Mouse (Mus musculus): ENCODE measurements around the gene Igsf10. TPM values are rescaled to one million over a fixed set of nuclear protein-coding genes. Genes with fewer than 3 reads are reported as not detected.
"Not testable (repeated sequence)": the region's sequence is repeated elsewhere in the genome, so short reads cannot be mapped to it uniquely, and the experiment has no call there.

Gene Igsf10
- 10.3 and 10.8 TPM in 2 replicates for polyA plus RNA-seq (2015; fragmentation: Nextera tagmentation; extraction: Ambion mirVana)

DNA sequence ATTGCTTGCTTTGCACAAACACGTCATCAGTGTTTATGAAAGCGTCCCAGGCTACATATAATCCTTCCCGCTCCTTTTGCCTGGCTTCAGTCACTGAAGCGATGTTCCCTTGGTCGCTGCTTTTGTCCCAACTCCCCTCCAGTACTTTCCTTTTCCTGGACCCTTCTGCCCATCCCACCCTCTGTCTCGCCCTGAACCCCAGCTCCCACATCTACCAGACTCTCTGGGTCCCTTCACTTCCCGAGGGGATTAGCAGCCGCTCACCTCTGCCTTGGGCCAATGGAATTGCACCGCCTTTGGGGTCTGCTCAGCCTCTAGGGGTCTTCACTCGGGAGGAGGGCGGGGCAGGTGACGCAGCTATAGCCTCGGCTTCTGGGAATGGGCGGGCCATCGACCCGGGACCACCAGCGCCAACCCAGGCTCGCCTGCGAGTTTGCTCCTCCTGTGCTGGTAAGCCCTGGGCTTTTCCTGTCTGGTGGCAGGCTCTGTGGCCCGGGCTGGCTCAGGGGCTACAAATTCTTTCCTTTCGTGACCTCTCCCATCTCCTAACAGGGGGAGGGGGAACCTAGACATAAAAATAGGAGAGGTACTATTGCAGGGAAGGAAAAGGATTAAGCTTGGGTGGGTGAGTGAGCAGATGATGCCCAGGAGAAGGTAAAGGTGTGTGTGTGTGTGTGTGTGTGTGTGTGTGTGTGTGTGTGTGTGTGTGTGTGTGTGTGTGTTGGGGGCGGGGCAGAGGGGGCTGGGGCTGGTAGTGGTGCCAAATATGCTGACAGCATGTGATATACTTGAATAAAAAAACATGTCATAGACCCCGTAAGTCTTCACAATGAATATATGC, at the start of gene Igsf10:
Gene Igsf10, minus strand, starts transcription at position 330 of the 841 bp plus-strand sequence.
- ATAC-seq (ENCODE audit: insufficient read depth, low FRiP score) = peak; percentile 87
- peak within 1 kb of the TSS; percentile 68 for H3K27ac ChIP-seq (ENCODE audit: low read length)
- no peaks in the 10 kb centered on the region for H3K27me3 ChIP-seq (ENCODE audit: control insufficient read depth, insufficient read depth, low read length)
- WGBS = 4% methylated on average over 23 of the region's 23 CpGs
- H3K9ac ChIP-seq (ENCODE audit: low read length) = peak within 1 kb of the TSS; percentile 71
- no peaks in the 10 kb centered on the region for H3K4me1 ChIP-seq (ENCODE audit: control insufficient read depth, insufficient read depth, low read length)
- H3K9me3 ChIP-seq (replicated peaks; ENCODE audit: control insufficient read depth, low read length) = no peaks in the 10 kb centered on the region
- peak within 1 kb of the TSS; percentile 59 for H3K4me2 ChIP-seq (ENCODE audit: low read depth, low read length)
- H3K4me3 ChIP-seq (replicated peaks; ENCODE audit: low read length) = peak within 1 kb of the TSS; percentile 58
- H3K36me3 ChIP-seq (ENCODE audit: control insufficient read depth, insufficient read depth, low read length) = no peaks in the 10 kb centered on the region

DNA sequence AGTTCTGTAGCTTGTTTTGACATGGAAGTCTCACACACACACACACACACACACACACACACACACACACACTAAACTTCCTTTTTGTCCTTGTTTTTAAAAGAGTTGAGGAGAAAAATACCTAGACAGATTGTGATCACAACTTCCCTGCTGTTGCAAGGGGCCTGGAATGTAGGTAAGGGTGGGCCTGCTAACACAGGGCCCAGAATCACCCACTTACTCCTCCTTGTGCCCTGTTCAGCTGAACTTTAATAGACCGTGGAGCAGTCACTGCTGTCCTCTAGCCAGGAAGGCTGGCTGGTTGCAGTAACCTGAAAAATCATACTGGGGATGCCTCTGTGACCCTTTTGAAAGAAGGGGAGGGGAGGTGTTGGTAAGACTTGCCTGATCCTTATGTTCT, 41.4 kb upstream of the Igsf10 start:
- H3K4me2 ChIP-seq (ENCODE audit: low read depth, low read length) = no peak overlapping the region
- no peak overlapping the region for H3K9ac ChIP-seq (ENCODE audit: low read length)
- H3K27ac ChIP-seq (ENCODE audit: low read length) = no peak overlapping the region
- no peak overlapping the region for H3K4me3 ChIP-seq (replicated peaks; ENCODE audit: low read length)
- no peak for ATAC-seq (ENCODE audit: insufficient read depth, low FRiP score)
- no peaks in the 10 kb centered on the region for H3K4me1 ChIP-seq (ENCODE audit: control insufficient read depth, insufficient read depth, low read length)
- H3K36me3 ChIP-seq (ENCODE audit: control insufficient read depth, insufficient read depth, low read length) = no peaks in the 10 kb centered on the region
- 73% methylated on average over 1 of the region's 1 CpGs for WGBS
- no peaks in the 10 kb centered on the region for H3K27me3 ChIP-seq (ENCODE audit: control insufficient read depth, insufficient read depth, low read length)
- H3K9me3 ChIP-seq (replicated peaks; ENCODE audit: control insufficient read depth, low read length) = no peaks in the 10 kb centered on the region

DNA sequence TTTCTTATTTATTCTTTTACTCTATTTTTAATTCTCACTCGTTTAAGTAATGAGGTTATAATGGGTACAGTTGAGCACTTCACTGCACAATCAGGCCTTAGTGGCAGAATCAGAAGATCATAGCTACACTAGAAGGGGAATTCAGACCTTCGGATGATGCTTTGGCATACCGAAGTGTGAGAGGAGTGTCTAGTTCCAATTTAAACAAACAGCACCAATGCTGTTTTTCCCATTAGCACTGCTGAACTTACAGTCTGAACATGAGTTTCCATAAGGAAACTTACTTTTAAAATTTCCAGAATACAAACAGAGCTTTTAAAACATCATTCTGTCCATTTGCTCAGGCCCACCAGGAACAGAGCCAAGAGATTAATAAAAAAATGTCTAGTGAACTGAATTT, 40.8 kb upstream of the Igsf10 start:
- WGBS = 75% methylated on average over 3 of the region's 3 CpGs
- no peak overlapping the region for H3K9ac ChIP-seq (ENCODE audit: low read length)
- no peak overlapping the region for H3K4me2 ChIP-seq (ENCODE audit: low read depth, low read length)
- no peak overlapping the region for H3K27ac ChIP-seq (ENCODE audit: low read length)
- no peaks in the 10 kb centered on the region for H3K36me3 ChIP-seq (ENCODE audit: control insufficient read depth, insufficient read depth, low read length)
- no peaks in the 10 kb centered on the region for H3K27me3 ChIP-seq (ENCODE audit: control insufficient read depth, insufficient read depth, low read length)
- no peaks in the 10 kb centered on the region for H3K9me3 ChIP-seq (replicated peaks; ENCODE audit: control insufficient read depth, low read length)
- H3K4me1 ChIP-seq (ENCODE audit: control insufficient read depth, insufficient read depth, low read length) = no peaks in the 10 kb centered on the region
- no peak for ATAC-seq (ENCODE audit: insufficient read depth, low FRiP score)
- no peak overlapping the region for H3K4me3 ChIP-seq (replicated peaks; ENCODE audit: low read length)

DNA sequence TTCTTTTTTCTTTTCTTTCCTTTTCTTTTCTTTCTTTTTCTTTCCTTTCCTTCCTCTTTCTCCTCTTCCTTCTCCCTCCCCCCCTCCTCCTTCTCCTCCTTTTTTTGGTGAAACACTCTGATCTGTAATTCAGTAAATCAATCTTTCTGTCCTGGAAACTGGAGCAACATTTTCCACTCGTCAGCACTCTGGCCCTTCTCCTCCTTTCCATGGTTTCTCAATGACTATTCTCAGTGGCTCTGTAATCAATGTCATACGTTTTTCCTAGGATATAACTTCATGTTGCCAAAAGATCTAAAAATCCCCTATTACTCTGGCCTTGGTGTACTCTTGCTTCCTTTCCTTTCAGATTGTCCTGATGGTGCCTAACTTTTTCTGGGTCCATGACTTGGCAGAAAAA, 40.1 kb upstream of the Igsf10 start:
- H3K9ac ChIP-seq (ENCODE audit: low read length) = no peak overlapping the region
- no peak for ATAC-seq (ENCODE audit: insufficient read depth, low FRiP score)
- no peaks in the 10 kb centered on the region for H3K27me3 ChIP-seq (ENCODE audit: control insufficient read depth, insufficient read depth, low read length)
- H3K4me1 ChIP-seq (ENCODE audit: control insufficient read depth, insufficient read depth, low read length) = no peaks in the 10 kb centered on the region
- H3K27ac ChIP-seq (ENCODE audit: low read length) = no peak overlapping the region
- H3K4me2 ChIP-seq (ENCODE audit: low read depth, low read length) = no peak overlapping the region
- no peaks in the 10 kb centered on the region for H3K9me3 ChIP-seq (replicated peaks; ENCODE audit: control insufficient read depth, low read length)
- H3K36me3 ChIP-seq (ENCODE audit: control insufficient read depth, insufficient read depth, low read length) = no peaks in the 10 kb centered on the region
- WGBS = 61% methylated on average over 2 of the region's 2 CpGs
- no peak overlapping the region for H3K4me3 ChIP-seq (replicated peaks; ENCODE audit: low read length)

DNA sequence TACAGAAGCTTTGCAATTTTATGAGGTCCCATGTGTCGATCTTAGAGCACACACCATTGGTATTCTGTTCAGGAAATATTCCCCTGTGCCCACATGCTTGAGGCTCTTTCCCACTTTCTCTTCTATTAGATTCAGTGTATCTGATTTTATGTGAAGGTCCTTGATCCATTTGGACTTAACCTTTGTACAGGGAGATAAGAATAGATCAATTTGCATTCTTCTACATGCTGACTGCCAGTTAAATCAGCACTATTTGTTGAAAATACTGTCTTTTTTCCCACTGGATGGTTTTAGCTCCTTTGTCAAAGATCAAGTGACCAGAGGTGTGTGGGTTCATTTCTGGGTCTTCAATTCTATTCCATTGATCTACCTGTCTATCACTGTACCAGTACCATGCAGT, 34.6 kb upstream of the Igsf10 start:
- 85% methylated on average over 1 of the region's 1 CpGs for WGBS
- H3K4me1 ChIP-seq (ENCODE audit: control insufficient read depth, insufficient read depth, low read length); H3K9me3 ChIP-seq (replicated peaks; ENCODE audit: control insufficient read depth, low read length); H3K4me2 ChIP-seq (ENCODE audit: low read depth, low read length); H3K4me3 ChIP-seq (replicated peaks; ENCODE audit: low read length); H3K9ac ChIP-seq (ENCODE audit: low read length); H3K27me3 ChIP-seq (ENCODE audit: control insufficient read depth, insufficient read depth, low read length); ATAC-seq (ENCODE audit: insufficient read depth, low FRiP score); H3K36me3 ChIP-seq (ENCODE audit: control insufficient read depth, insufficient read depth, low read length); H3K27ac ChIP-seq (ENCODE audit: low read length): not testable (repeated sequence)

DNA sequence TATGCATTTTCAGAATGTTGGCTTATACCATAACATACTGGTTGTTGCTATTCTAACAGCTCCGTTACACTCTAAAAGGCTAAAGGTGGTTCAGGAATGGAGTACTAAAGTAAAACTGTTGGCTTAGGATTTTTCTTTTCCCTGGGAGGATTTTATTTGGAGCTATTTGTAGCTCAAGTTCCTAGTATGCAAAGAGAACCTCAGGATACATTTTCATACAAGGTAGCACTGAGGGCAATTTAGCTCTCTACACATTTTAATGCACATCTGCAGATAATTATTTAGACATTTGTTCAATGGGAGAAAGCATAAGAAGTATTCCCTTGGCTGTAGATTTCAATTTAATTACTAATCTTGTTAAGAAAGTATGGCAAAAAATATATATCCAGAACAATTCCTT, 17.7 kb upstream of the Igsf10 start:
- no peak overlapping the region for H3K27ac ChIP-seq (ENCODE audit: low read length)
- no peaks in the 10 kb centered on the region for H3K4me1 ChIP-seq (ENCODE audit: control insufficient read depth, insufficient read depth, low read length)
- ATAC-seq (ENCODE audit: insufficient read depth, low FRiP score) = no peak
- H3K4me2 ChIP-seq (ENCODE audit: low read depth, low read length) = no peak overlapping the region
- H3K9me3 ChIP-seq (replicated peaks; ENCODE audit: control insufficient read depth, low read length) = no peaks in the 10 kb centered on the region
- no peak overlapping the region for H3K9ac ChIP-seq (ENCODE audit: low read length)
- no peaks in the 10 kb centered on the region for H3K36me3 ChIP-seq (ENCODE audit: control insufficient read depth, insufficient read depth, low read length)
- no peak overlapping the region for H3K4me3 ChIP-seq (replicated peaks; ENCODE audit: low read length)
- H3K27me3 ChIP-seq (ENCODE audit: control insufficient read depth, insufficient read depth, low read length) = no peaks in the 10 kb centered on the region
- 79% methylated on average over 1 of the region's 1 CpGs for WGBS

DNA sequence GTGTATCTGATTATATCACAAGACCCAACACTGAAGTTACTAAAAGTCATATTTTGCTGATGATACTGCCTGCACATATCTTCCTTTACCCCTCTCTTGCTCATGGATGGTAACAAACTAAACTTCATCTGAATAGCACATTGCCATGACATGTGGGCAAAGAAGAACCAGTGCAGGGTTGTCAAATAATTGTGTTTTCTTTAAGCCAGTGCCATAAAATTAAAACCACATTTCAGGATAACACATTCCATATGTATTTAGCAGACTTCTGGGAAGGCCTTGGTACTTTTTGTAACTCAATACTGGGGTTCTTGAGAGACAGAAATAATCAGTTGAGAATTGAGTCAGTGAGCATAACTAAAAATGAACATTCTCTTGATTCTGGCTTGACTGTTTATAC, 15.9 kb upstream of the Igsf10 start:
- H3K36me3 ChIP-seq (ENCODE audit: control insufficient read depth, insufficient read depth, low read length) = no peaks in the 10 kb centered on the region
- no peak overlapping the region for H3K4me2 ChIP-seq (ENCODE audit: low read depth, low read length)
- H3K4me1 ChIP-seq (ENCODE audit: control insufficient read depth, insufficient read depth, low read length) = no peaks in the 10 kb centered on the region
- no peak overlapping the region for H3K9ac ChIP-seq (ENCODE audit: low read length)
- ATAC-seq (ENCODE audit: insufficient read depth, low FRiP score) = no peak
- H3K27me3 ChIP-seq (ENCODE audit: control insufficient read depth, insufficient read depth, low read length) = no peaks in the 10 kb centered on the region
- H3K9me3 ChIP-seq (replicated peaks; ENCODE audit: control insufficient read depth, low read length) = no peaks in the 10 kb centered on the region
- H3K27ac ChIP-seq (ENCODE audit: low read length) = no peak overlapping the region
- H3K4me3 ChIP-seq (replicated peaks; ENCODE audit: low read length) = no peak overlapping the region

DNA sequence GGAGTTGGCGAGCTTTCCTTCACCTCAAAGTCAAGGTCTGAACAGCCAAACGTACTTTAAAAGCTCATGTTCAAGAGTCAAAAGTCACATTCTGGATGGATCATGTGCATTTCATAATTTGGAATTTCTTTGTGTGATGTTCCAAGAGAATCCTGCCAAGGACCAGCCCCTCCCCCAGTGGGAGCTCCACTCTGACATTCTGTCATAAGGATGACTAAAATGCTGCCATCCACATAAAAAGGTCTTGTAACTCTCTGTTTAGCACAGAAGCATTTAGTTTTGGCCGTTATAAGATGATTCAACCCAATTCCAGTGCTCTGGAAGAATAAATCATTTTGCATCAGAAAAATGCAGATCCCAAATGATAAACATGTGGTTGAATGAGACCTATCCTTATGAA, 10.0 kb upstream of the Igsf10 start:
- H3K36me3 ChIP-seq (ENCODE audit: control insufficient read depth, insufficient read depth, low read length) = no peaks in the 10 kb centered on the region
- H3K4me1 ChIP-seq (ENCODE audit: control insufficient read depth, insufficient read depth, low read length) = no peaks in the 10 kb centered on the region
- ATAC-seq (ENCODE audit: insufficient read depth, low FRiP score) = no peak
- no peak overlapping the region for H3K4me2 ChIP-seq (ENCODE audit: low read depth, low read length)
- H3K27me3 ChIP-seq (ENCODE audit: control insufficient read depth, insufficient read depth, low read length) = no peaks in the 10 kb centered on the region
- no peak overlapping the region for H3K27ac ChIP-seq (ENCODE audit: low read length)
- H3K4me3 ChIP-seq (replicated peaks; ENCODE audit: low read length) = no peak overlapping the region
- H3K9ac ChIP-seq (ENCODE audit: low read length) = no peak overlapping the region
- WGBS = 67% methylated on average over 3 of the region's 3 CpGs
- no peaks in the 10 kb centered on the region for H3K9me3 ChIP-seq (replicated peaks; ENCODE audit: control insufficient read depth, low read length)

DNA sequence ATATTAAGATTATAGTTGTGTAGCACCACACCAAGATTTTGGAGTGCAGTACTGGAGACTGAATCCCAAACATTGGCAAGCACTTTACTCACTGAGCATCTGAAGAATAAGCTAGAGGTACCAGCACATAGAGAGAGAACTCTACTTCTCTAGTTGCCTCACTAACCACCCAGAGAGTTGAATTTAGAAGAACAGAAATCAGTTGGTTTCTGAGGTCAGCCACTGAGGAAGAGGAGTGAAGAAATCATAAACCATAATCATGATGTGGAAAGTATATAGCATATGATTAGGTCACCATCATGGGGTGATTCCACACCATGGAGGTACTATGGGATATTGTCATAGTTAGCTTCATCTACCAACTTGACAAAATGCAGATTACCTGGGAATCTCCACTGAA, 7.6 kb upstream of the Igsf10 start:
- H3K27ac ChIP-seq (ENCODE audit: low read length) = no peak overlapping the region
- ATAC-seq (ENCODE audit: insufficient read depth, low FRiP score) = no peak
- H3K4me3 ChIP-seq (replicated peaks; ENCODE audit: low read length) = no peak overlapping the region
- H3K27me3 ChIP-seq (ENCODE audit: control insufficient read depth, insufficient read depth, low read length) = no peaks in the 10 kb centered on the region
- no peaks in the 10 kb centered on the region for H3K36me3 ChIP-seq (ENCODE audit: control insufficient read depth, insufficient read depth, low read length)
- H3K9ac ChIP-seq (ENCODE audit: low read length) = no peak overlapping the region
- H3K4me2 ChIP-seq (ENCODE audit: low read depth, low read length) = no peak overlapping the region
- H3K4me1 ChIP-seq (ENCODE audit: control insufficient read depth, insufficient read depth, low read length) = no peaks in the 10 kb centered on the region
- no peaks in the 10 kb centered on the region for H3K9me3 ChIP-seq (replicated peaks; ENCODE audit: control insufficient read depth, low read length)
